ENCODE assay signal across 8 mouse cellular contexts in genomic region chr4:124881341-124881908, GRCm38 (mm10). TPM values are rescaled to one million over a fixed set of nuclear protein-coding genes. Genes with fewer than 3 reads are reported as not detected.
DNase-seq lines count a peak whose midpoint lies in the region; ATAC-seq lines count a peak whose summit lies in the region.

No protein-coding gene starts in this region.

- H3K27me3 ChIP-seq in megakaryocyte, embryonic 14.5 days (replicated peaks), result peaks cover 76% of the 10 kb centered on the region
- peaks cover 72% of the 10 kb centered on the region for H3K27me3 ChIP-seq in embryonic facial prominence, embryonic 12.5 days
- peaks cover 43% of the 10 kb centered on the region for H3K27me3 ChIP-seq in intestine, embryonic 16.5 days (replicated peaks; ENCODE audit: control insufficient read depth, insufficient read depth, low read length)
- peaks cover 77% of the 10 kb centered on the region for H3K27me3 ChIP-seq in liver, embryonic 13.5 days

- peaks cover 18% of the 10 kb centered on the region for H3K4me1 ChIP-seq in megakaryocyte, embryonic 14.5 days
- peaks cover 13% of the 10 kb centered on the region for H3K4me1 ChIP-seq in embryonic facial prominence, embryonic 12.5 days
- peaks cover 5% of the 10 kb centered on the region; the same call in 1 of the 2 replicates for H3K4me1 ChIP-seq in intestine, embryonic 16.5 days (ENCODE audit: control insufficient read depth, insufficient read depth, low read length)
- peaks cover 7% of the 10 kb centered on the region; the same call in 1 of the 2 replicates for H3K4me1 ChIP-seq in liver, embryonic 13.5 days (replicated peaks)

- no peak for DNase-seq in liver, embryonic 13.5 days
- peak; percentile 87 for DNase-seq in right cerebral cortex, postnatal 4 days
- DNase-seq in adipocyte (ENCODE audit: low spot score), result no peak
- DNase-seq in lung, postnatal 10 days, result no peak

- no peak for ATAC-seq in megakaryocyte, adult 5-6 weeks (ENCODE audit: poor library complexity, severe bottlenecking)
- ATAC-seq in embryonic facial prominence, embryonic 12.5 days (ENCODE audit: insufficient number of reproducible peaks, insufficient read depth, low FRiP score, low TSS enrichment), result peak; percentile 74; the same call in 1 of the 2 replicates
- ATAC-seq in intestine, embryonic 16.5 days, result peak; percentile 70
- ATAC-seq in liver, embryonic 13.5 days (ENCODE audit: low read depth), result no peak

- peaks cover 13% of the 10 kb centered on the region for H3K9me3 ChIP-seq in megakaryocyte, embryonic 14.5 days
- no peaks in the 10 kb centered on the region for H3K9me3 ChIP-seq in embryonic facial prominence, embryonic 12.5 days
- H3K9me3 ChIP-seq in intestine, embryonic 16.5 days (ENCODE audit: control insufficient read depth, low read length), result no peaks in the 10 kb centered on the region
- H3K9me3 ChIP-seq in liver, embryonic 13.5 days (replicated peaks), result no peaks in the 10 kb centered on the region

- H3K4me3 ChIP-seq in megakaryocyte, embryonic 14.5 days (replicated peaks), result peak overlapping the region; percentile 79
- H3K4me3 ChIP-seq in embryonic facial prominence, embryonic 12.5 days, result peak overlapping the region; percentile 33
- H3K4me3 ChIP-seq in intestine, embryonic 16.5 days (ENCODE audit: low read length), result peak overlapping the region; percentile 39
- peak overlapping the region; percentile 32 for H3K4me3 ChIP-seq in liver, embryonic 13.5 days (replicated peaks)

- no peaks in the 10 kb centered on the region for H3K36me3 ChIP-seq in megakaryocyte, embryonic 14.5 days (replicated peaks; ENCODE audit: low read length)
- no peaks in the 10 kb centered on the region for H3K36me3 ChIP-seq in embryonic facial prominence, embryonic 12.5 days
- H3K36me3 ChIP-seq in intestine, embryonic 16.5 days (ENCODE audit: control insufficient read depth, insufficient read depth, low read length), result no peaks in the 10 kb centered on the region
- H3K36me3 ChIP-seq in liver, embryonic 13.5 days, result no peaks in the 10 kb centered on the region

- under 1% methylated on average over 37 of the region's 37 CpGs for WGBS in embryonic facial prominence, embryonic 12.5 days
- under 1% methylated on average over 37 of the region's 37 CpGs for WGBS in intestine, embryonic 16.5 days
- 2% methylated on average over 37 of the region's 37 CpGs for WGBS in liver, embryonic 13.5 days (ENCODE audit: insufficient replicate concordance)

- H3K9ac ChIP-seq in embryonic facial prominence, embryonic 12.5 days, result no peak overlapping the region
- H3K9ac ChIP-seq in intestine, embryonic 16.5 days (ENCODE audit: low read depth, low read length), result no peak overlapping the region
- H3K9ac ChIP-seq in liver, embryonic 13.5 days, result no peak overlapping the region

- H3K4me2 ChIP-seq in embryonic facial prominence, embryonic 12.5 days (replicated peaks), result peak overlapping the region; percentile 66
- H3K4me2 ChIP-seq in intestine, embryonic 16.5 days (ENCODE audit: low read depth, low read length), result peak overlapping the region; percentile 50
- H3K4me2 ChIP-seq in liver, embryonic 13.5 days, result peak overlapping the region; percentile 43

- H3K27ac ChIP-seq in embryonic facial prominence, embryonic 12.5 days, result no peak overlapping the region
- H3K27ac ChIP-seq in intestine, embryonic 16.5 days (ENCODE audit: low read length), result no peak overlapping the region
- no peak overlapping the region for H3K27ac ChIP-seq in liver, embryonic 13.5 days

RNA-seq across cellular contexts. Expression of gene Epha10, which starts 0.7 kb away (rescaled TPM):
- not detected in 2 replicates for polyA plus RNA-seq in megakaryocyte, embryonic 14.5 days (2012; ENCODE audit: insufficient read depth, low replicate concordance)
- not detected in 2 replicates for total RNA-seq in megakaryocyte, adult 5-6 weeks (2015)
- not detected in 2 replicates for total RNA-seq in megakaryocyte, adult 5-6 weeks (2017)
- polyA plus RNA-seq in embryonic facial prominence, embryonic 12.5 days (2016; fragmentation: Nextera tagmentation; extraction: Ambion mirVana), result 1.5 and 1.9 TPM in 2 replicates
- 0.07 and 0.15 TPM in 2 replicates for polyA plus RNA-seq in intestine, embryonic 16.5 days (2015; fragmentation: Nextera tagmentation; extraction: Ambion mirVana)
- polyA plus RNA-seq in liver, embryonic 13.5 days (2015; fragmentation: Nextera tagmentation; extraction: Ambion mirVana), result not detected in 2 replicates

RNA-seq across cellular contexts. Expression of gene Maneal, which starts 19.5 kb away (rescaled TPM):
- not detected in 2 replicates for polyA plus RNA-seq in megakaryocyte, embryonic 14.5 days (2012; ENCODE audit: insufficient read depth, low replicate concordance)
- 0.93 TPM in 1 of 2 replicates, not detected in the other for total RNA-seq in megakaryocyte, adult 5-6 weeks (2015)
- total RNA-seq in megakaryocyte, adult 5-6 weeks (2017), result not detected in 2 replicates
- 1.4 and 2.2 TPM in 2 replicates for polyA plus RNA-seq in embryonic facial prominence, embryonic 12.5 days (2016; fragmentation: Nextera tagmentation; extraction: Ambion mirVana)
- 0.36 and 0.44 TPM in 2 replicates for polyA plus RNA-seq in intestine, embryonic 16.5 days (2015; fragmentation: Nextera tagmentation; extraction: Ambion mirVana)
- polyA plus RNA-seq in liver, embryonic 13.5 days (2015; fragmentation: Nextera tagmentation; extraction: Ambion mirVana), result 0.03 and 0.05 TPM in 2 replicates

RNA-seq across cellular contexts. Expression of gene 1110065P20Rik, which starts 30.4 kb away (rescaled TPM):
- polyA plus RNA-seq in megakaryocyte, embryonic 14.5 days (2012; ENCODE audit: insufficient read depth, low replicate concordance), result 19.3 and 30.5 TPM in 2 replicates
- 5.8 and 6.3 TPM in 2 replicates for total RNA-seq in megakaryocyte, adult 5-6 weeks (2015)
- total RNA-seq in megakaryocyte, adult 5-6 weeks (2017), result 1.6 and 1.7 TPM in 2 replicates
- polyA plus RNA-seq in embryonic facial prominence, embryonic 12.5 days (2016; fragmentation: Nextera tagmentation; extraction: Ambion mirVana), result 62.6 and 62.8 TPM in 2 replicates
- polyA plus RNA-seq in intestine, embryonic 16.5 days (2015; fragmentation: Nextera tagmentation; extraction: Ambion mirVana), result 35.3 and 35.8 TPM in 2 replicates
- 12.1 and 15.3 TPM in 2 replicates for polyA plus RNA-seq in liver, embryonic 13.5 days (2015; fragmentation: Nextera tagmentation; extraction: Ambion mirVana)

RNA-seq across cellular contexts. Expression of gene Yrdc, which starts 30.9 kb away (rescaled TPM):
- polyA plus RNA-seq in megakaryocyte, embryonic 14.5 days (2012; ENCODE audit: insufficient read depth, low replicate concordance), result 13.4 and 15.0 TPM in 2 replicates
- total RNA-seq in megakaryocyte, adult 5-6 weeks (2015), result 19.7 and 21.3 TPM in 2 replicates
- 19.1 and 48.6 TPM in 2 replicates for total RNA-seq in megakaryocyte, adult 5-6 weeks (2017)
- 42.3 and 45.2 TPM in 2 replicates for polyA plus RNA-seq in embryonic facial prominence, embryonic 12.5 days (2016; fragmentation: Nextera tagmentation; extraction: Ambion mirVana)
- 27.3 and 29.5 TPM in 2 replicates for polyA plus RNA-seq in intestine, embryonic 16.5 days (2015; fragmentation: Nextera tagmentation; extraction: Ambion mirVana)
- 20.0 and 23.2 TPM in 2 replicates for polyA plus RNA-seq in liver, embryonic 13.5 days (2015; fragmentation: Nextera tagmentation; extraction: Ambion mirVana)

RNA-seq across cellular contexts. Expression of gene 9930104L06Rik, which starts 55.4 kb away (rescaled TPM):
- 1.6 TPM in 1 of 2 replicates, not detected in the other for polyA plus RNA-seq in megakaryocyte, embryonic 14.5 days (2012; ENCODE audit: insufficient read depth, low replicate concordance)
- total RNA-seq in megakaryocyte, adult 5-6 weeks (2015), result 2.4 and 4.0 TPM in 2 replicates
- total RNA-seq in megakaryocyte, adult 5-6 weeks (2017), result 6.7 and 7.8 TPM in 2 replicates
- 19.5 and 20.1 TPM in 2 replicates for polyA plus RNA-seq in embryonic facial prominence, embryonic 12.5 days (2016; fragmentation: Nextera tagmentation; extraction: Ambion mirVana)
- polyA plus RNA-seq in intestine, embryonic 16.5 days (2015; fragmentation: Nextera tagmentation; extraction: Ambion mirVana), result 9.1 and 9.3 TPM in 2 replicates
- polyA plus RNA-seq in liver, embryonic 13.5 days (2015; fragmentation: Nextera tagmentation; extraction: Ambion mirVana), result 6.6 and 7.6 TPM in 2 replicates

Comparison
In these comparisons a context has a peak if more than half of its experiments do, and no peak if none do; other contexts are left out.
1. ATAC-seq: peak in embryonic facial prominence, embryonic 12.5 days (single experiment) and intestine, embryonic 16.5 days (single experiment); none in megakaryocyte, adult 5-6 weeks (single experiment) and liver, embryonic 13.5 days (single experiment).
2. Peak in every context shown above with its lines, with median percentiles within 50 percentile points of each other: H3K4me3 ChIP-seq and H3K4me2 ChIP-seq.